Mouse (Mus musculus) c-Kit-positive CD71-positive TER-119-negative erythroid progenitor cells, embryonic 14.5 days (primary cell): ENCODE results near the gene Lce1k.
"Not testable (repeated sequence)": the region's sequence is repeated elsewhere in the genome, so short reads cannot be mapped to it uniquely, and the experiment has no call there.

Source experiments
- DNase-seq: peaks from one replicate; pipeline ENCODE4 v3.0.0-alpha.2; 2013; ENCODE audit warnings: low read depth

Lce1k gene

DNA sequence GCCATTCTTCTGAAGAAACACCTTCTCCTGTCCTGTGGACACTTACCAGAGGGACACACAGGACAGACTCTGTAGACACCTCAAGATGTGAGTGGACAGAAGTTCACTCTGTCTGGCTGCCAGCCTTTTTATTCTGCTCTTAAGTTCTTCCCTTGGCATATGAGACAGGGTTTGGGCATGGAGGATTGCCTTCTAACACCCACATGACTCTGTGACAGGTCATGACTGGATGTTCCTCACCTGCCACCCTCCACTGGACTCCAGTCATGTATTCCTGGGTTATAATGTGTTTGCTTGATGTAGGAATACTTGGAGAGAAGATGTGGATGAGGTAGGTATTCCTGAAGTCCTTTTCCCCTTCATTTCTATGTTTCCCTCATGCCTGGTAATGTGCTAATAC is at the start of gene Lce1k:
Lce1k (minus strand) TSS at position 101 of the 400 bp plus-strand sequence.
- no peak for DNase-seq

DNA sequence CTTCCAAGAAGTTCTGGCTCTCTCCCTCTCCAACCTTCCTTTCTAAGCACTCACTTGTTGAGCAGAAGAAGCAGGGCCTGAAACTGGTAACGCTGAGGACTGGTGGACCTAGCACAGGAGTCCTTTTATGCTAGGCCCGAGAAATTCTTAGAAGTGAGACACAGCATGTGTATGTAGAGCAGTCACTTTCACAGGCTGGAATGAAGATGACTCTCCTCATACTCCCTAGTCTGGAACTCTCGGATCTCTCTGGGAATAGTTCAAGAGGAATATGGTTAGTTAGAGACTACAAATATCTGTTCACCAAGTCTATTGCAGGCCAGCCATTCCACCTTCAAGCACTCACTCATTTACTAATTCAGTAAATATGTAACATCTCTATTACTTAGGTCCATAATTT is 43.5 kb upstream of the Lce1k start, which contains the start of gene Lce1l:
Lce1l (minus strand) TSS at position 101 of the 400 bp plus-strand sequence.
- DNase-seq = no peak

DNA sequence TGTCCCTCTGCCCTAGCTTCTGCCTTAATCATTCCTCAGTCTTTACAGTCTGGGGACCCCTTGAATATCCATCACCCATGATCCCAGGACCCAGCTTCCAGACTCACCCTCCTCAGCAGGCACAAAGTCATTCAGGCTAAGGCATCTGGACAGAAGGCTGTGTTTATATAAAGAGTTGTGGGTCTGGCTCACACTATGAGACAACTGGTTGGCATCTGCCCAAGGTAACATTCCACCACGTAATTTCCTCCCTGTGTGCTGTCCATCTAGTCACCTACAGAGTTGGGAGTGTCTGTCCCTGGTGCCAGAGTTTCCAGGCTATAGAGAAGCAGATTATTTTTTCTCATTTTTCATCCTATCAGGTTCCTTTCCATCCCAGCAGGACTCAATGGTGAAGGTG is 19.4 kb upstream of the Lce1k start, which contains the start of gene Kprp:
Kprp (minus strand) TSS at position 140 of the 400 bp plus-strand sequence.
- no peak for DNase-seq

DNA sequence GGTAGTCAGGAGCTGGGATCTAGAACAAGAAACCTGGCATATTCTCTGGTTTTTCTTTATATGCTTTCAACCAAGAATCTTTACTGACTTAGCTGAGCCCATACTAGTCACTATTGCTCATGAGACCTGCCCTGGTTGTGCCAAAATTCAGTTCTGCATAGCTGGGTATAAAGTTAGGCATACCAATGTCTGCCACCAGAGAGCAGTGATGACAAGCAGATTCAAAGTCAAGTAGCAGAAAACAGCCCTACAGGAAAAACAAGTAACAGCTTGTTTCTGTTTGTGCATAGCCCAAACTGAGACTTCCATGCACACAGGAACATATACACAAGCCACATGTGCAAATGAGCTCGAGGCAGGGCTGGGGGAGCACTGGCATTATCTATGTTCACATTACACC is 18.1 kb upstream of the Lce1k start:
- no peak for DNase-seq

DNA sequence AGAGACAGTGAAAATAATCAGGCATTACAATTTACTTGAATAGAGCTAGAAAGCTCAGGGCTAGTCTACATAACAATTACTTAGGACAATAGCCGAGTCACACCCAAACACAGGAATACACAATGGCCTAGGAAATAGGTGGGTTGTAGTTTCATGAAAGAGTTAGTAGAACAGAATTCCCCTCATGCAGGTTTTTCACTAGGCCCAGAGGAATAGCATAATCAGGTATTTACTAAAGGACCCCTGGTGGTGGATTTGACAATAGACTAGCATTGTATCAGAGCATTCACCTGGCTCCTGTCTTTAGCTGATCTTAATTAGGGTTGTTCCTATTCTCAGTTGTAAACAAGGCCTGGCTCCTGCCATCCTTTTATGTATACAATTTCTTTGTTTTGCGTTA is 8.3 kb upstream of the Lce1k start:
- not testable (repeated sequence) for DNase-seq

DNA sequence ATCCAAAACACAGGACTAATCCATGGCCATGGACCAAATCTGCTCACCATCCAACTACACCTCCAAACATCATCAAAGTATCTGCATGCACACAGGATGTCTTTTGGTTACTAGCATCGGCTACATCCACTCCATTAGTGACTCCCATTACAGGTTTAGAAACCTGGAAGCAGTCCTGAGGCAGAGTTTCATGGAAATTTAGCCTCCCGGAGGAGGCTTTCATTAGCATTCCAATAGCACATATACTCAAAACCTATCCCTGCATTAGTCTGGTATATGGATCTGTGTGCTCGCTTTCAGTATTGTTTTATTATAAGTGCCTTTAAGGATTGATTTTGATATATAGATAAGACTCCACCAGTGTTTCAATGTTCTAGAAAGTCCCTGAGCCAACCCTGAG is 7.9 kb upstream of the Lce1k start:
- DNase-seq = no peak

DNA sequence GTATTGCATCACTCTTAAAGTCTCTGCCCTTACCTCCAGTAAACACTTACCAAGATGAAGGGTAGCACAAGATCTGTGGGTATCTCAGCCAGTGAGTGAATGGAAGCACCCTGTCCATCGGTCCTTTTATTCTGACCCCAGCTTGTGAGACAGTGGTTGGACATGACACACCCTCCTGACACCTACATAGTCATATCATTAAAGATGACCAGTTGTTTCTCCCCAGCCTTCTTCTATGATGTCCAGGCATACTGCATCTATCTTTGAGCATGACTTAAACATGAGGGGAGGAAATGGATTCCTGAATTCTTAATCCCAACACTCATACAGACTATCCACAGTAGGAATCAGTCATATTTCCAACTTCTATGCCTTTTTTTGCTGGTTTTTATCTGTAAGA is 17.3 kb downstream of the Lce1k start, which contains the start of gene Lce1j:
Lce1j (minus strand) TSS at position 101 of the 400 bp plus-strand sequence.
- DNase-seq = no peak

DNA sequence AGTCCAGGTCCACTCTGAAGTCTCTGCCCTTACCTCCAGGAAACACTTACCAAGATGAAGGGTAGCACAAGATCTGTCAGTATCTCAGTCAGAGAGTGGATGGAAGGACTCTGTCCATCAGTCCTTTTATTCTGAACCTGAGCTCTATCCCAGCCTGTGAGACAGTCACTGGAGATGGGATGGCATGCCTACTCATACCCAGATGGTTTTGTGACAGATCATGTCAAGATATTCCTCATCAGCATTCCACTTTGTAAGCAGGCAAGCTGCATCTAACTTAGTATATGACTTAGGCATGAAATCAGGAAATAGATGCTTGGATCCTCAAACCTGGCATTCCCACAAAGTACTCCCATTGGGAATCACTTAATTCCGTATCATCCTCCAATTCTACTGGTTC is 28.9 kb downstream of the Lce1k start, which contains the start of gene Lce1i:
Lce1i (minus strand) TSS at position 101 of the 400 bp plus-strand sequence.
- DNase-seq = no peak

DNA sequence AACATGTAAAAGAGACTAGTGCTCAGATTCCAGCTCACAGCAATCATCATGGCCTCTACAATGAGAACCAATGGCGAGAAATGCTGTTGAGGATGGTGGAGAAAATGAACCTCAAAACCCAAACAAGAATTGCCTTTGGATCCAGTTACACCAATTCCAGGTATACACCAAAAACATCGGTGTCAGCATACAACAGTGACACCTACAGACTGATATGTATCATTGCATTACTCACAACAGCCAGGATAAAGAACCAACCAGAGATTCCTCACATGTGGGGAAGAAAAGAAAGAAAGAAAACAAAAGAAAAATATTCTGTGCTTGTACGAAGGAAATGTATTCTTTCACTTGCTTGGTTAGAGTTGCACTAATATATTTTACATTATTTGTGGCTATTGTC is 36.1 kb downstream of the Lce1k start:
- DNase-seq = no peak

DNA sequence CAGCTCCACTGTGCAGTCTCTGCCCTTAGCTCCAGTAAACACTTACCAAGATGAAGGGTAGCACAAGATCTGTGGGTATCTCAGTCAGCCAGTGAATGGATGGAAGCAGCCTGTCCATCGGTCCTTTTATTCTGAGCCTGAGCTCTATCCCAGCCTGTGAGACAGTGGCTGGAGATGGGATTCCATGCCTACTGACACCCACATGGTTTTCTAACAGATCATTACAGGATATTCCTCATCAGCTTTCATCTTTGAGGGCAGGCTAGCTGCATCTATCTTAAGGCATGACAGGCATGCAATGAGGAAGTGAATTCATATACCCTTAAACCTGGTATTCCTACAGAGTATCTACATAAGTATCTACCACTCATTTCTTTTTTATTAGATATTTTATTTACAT is 42.7 kb downstream of the Lce1k start, which contains the start of gene Lce1h:
Lce1h (minus strand) TSS at position 101 of the 400 bp plus-strand sequence.
- DNase-seq = no peak
